Mouse (Mus musculus): Measurements from ENCODE around the gene Tnrc6b.
A peak's percentile ranks its signal among the peaks of the same experiment; 100 is the strongest.

Gene Tnrc6b

DNA sequence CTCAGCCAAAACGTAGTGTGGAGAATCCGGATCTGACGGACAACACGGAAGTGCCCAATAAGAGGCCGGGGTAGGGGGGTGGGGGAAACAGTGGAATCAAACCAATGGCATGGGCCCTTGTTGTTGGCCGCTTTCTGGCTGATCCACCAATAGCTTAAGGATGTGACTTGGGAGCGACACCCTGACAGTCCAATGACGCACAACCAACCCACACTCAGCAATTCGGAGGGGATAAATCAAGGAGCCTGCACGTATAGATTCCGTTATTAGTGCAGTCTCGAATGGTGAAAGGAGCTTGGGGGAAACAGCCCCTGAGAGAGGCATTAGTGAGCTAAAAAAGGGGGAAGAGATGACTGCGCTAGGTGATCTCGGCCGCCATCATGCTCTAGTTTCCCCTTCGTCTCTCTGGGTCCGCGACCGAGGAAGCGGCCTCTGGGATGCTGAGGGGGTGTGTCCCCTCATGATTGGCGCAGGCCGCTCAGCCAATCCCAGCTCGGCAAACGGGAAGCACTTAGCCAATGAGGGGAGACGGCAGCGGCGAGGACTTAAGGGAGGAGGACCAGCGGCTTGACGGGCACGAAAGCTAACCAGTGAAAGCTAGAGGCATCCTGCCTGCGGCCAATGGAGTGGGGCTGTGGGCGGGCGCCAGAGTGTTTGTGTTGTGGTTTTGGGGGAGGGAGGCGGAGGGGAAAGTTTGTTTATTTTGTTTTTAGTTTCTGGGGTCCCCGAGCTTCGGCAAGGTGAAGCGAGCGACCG lies at the start of gene Tnrc6b:
Tnrc6b (plus strand) TSS at position 706 of the 756 bp plus-strand sequence.
- no peaks in the 10 kb centered on the region; the same call in 1 of the 2 replicates for H3K27me3 ChIP-seq (ENCODE audit: control insufficient read depth, insufficient read depth, low read length, poor library complexity, severe bottlenecking)
- peak; percentile 99 for DNase-seq (ENCODE audit: low read depth, low spot score)
- H3K36me3 ChIP-seq (ENCODE audit: control insufficient read depth, insufficient read depth, low read length, poor library complexity, severe bottlenecking), result 0 out of 2 replicates have a peak, but pooled peaks cover 2% of the 10 kb centered on the region

DNA sequence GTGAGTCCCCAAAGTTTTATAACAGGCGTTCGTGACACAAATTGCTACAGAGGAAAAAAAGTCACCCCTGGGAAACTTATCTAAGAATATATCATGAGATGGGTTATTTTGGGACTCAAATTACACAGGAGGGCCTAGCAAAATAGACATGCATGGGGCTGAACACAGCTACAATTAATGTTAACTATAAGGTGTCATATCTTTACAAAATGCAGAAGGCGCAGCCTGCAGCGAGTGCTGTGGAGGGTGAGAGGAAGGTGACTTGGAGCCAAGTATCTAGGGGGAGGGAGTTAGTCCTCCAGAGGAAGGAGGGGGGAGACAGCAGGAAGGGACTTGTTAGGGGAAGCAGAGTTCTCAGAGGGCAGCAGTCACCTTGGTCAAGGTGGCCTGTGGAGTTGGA lies 46.7 kb upstream of the Tnrc6b start:
- Histone ChIP-seq H3K27me3 (ENCODE audit: control insufficient read depth, insufficient read depth, low read length, poor library complexity, severe bottlenecking) (no peaks in the 10 kb centered on the region), H3K36me3 (ENCODE audit: control insufficient read depth, insufficient read depth, low read length, poor library complexity, severe bottlenecking) (no peaks in the 10 kb centered on the region)
- DNase-seq (ENCODE audit: low read depth, low spot score), result no peak

DNA sequence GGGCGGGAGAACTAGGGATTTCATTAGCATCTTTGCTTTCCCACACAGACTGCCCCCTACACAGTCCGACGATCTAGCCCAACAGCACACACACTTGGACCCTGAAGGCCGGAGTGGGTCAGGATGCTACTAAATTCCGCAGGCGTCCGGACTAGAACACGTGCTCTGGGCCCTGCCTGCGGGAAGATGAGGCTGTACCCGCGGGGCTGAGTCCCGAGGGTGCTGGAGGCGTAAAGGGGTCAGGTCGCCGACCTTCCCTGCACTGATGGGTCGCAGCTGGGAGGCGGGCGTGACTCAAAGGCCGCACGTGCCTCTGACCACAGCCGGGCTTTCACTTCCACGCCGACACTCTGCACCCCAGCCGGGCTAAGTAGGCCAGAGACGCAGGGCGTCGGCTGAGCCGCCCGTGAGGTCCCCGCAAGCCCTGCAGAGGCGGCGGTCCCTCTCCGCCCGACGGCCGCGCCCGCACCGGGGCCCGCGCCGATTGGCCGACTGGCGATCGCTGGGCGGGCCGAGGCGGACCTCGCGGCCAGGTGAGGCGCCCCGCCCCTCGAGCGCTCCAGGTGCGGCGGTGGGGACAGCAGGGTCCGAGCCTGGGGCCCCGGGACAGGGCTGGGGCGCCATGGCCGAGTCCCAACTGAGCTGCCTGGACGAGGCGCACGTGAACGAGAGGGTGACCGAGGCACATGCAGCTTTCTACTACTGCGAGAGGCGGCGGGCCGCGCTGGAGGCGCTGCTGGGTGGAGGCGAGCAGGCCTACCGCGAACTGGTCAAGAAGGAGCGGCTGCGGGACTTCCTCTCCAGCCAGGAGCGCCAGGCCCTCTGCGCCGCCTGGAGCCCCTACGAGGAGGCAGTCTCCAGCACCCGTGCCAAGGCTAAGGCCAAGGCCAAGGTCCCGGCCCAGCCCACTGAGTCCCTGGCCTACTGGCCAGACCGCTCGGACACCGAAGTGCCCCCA lies 39.5 kb upstream of the Tnrc6b start, which contains the start of gene Fam83f:
Fam83f (plus strand) TSS at position 553 of the 958 bp plus-strand sequence.
- no peaks in the 10 kb centered on the region for H3K27me3 ChIP-seq (ENCODE audit: control insufficient read depth, insufficient read depth, low read length, poor library complexity, severe bottlenecking)
- no peaks in the 10 kb centered on the region for H3K36me3 ChIP-seq (ENCODE audit: control insufficient read depth, insufficient read depth, low read length, poor library complexity, severe bottlenecking)
- DNase-seq (ENCODE audit: low read depth, low spot score), result peak; percentile 87

DNA sequence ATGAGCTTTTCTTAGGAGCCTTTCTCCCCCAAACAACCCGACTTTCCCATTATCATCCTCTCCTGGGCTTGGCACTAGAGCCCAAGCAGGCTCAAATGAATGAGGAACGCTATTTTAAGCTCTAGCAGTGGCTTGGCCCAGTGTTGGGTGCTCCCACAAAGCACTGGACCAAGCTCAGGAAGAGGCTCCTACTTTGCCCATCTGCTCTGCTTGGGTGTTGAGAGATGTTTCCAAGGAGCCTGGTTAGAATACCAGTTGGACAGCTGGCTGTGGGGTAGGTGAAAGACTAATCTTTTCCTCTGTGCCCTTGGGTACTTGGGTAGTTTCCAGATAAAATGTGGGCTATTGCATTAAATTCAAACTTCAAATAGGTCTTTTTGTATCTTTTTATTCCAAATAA lies 38.3 kb upstream of the Tnrc6b start:
- Histone ChIP-seq H3K36me3 (ENCODE audit: control insufficient read depth, insufficient read depth, low read length, poor library complexity, severe bottlenecking) (no peaks in the 10 kb centered on the region), H3K27me3 (ENCODE audit: control insufficient read depth, insufficient read depth, low read length, poor library complexity, severe bottlenecking) (no peaks in the 10 kb centered on the region)
- DNase-seq (ENCODE audit: low read depth, low spot score), result no peak

DNA sequence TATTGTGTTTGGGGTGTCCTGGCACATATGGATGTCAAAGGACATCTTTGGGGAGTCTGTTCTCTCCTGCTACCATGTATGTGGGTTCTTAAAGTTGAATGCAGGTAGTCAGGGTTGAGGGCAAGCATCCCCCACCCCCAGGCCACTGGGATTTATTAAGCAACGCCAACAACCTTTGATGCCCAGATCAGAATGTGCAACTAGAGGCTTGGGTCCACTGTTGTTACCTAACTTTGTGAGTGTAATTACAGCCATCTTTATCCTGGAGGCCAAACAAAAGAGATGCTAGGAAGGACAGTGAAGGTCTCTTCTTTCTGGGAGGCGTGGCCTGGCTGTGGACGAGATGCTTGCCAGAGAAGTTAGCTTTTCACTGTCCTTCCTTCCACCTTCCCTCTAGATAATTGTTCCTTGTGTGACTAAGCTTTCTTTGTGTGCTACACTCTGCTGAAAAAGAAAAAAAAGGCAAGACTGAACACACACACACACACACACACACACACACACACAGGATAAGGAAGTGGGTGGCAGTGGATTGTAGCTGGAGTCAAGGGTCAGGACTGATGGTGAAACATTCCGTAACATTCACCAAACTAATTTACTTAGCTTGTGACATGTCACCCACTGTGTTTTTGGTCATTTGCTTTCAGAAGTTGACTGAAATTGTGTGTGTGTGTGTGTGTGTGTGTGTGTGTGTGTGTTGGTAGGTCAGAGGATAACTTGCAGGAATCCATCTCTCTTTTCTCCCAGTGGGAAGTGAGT lies 37.6 kb upstream of the Tnrc6b start:
- no peaks in the 10 kb centered on the region for H3K36me3 ChIP-seq (ENCODE audit: control insufficient read depth, insufficient read depth, low read length, poor library complexity, severe bottlenecking)
- H3K27me3 ChIP-seq (ENCODE audit: control insufficient read depth, insufficient read depth, low read length, poor library complexity, severe bottlenecking), result no peaks in the 10 kb centered on the region
- DNase-seq (ENCODE audit: low read depth, low spot score), result no peak

DNA sequence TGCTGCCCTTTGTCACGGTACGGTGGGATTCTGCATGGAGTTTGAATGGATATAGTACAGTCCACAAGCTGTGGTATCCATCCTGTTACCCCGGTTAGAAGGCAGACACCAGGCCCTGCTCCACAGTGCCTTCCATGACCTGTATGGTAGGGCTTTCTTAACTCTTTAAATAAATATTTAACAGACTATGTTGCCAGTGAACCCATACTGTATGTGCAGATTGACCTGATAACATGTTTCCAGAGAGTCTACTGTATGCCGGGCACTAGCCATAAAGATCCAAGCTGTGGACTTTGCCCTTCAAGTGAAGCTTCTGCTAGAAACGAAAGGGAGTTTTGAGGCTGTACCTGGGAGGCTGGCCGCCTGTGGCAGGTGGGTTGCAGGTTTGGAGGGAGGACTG lies 36.4 kb upstream of the Tnrc6b start:
- Histone ChIP-seq H3K27me3 (ENCODE audit: control insufficient read depth, insufficient read depth, low read length, poor library complexity, severe bottlenecking) (no peaks in the 10 kb centered on the region), H3K36me3 (ENCODE audit: control insufficient read depth, insufficient read depth, low read length, poor library complexity, severe bottlenecking) (no peaks in the 10 kb centered on the region)
- DNase-seq (ENCODE audit: low read depth, low spot score), result no peak

DNA sequence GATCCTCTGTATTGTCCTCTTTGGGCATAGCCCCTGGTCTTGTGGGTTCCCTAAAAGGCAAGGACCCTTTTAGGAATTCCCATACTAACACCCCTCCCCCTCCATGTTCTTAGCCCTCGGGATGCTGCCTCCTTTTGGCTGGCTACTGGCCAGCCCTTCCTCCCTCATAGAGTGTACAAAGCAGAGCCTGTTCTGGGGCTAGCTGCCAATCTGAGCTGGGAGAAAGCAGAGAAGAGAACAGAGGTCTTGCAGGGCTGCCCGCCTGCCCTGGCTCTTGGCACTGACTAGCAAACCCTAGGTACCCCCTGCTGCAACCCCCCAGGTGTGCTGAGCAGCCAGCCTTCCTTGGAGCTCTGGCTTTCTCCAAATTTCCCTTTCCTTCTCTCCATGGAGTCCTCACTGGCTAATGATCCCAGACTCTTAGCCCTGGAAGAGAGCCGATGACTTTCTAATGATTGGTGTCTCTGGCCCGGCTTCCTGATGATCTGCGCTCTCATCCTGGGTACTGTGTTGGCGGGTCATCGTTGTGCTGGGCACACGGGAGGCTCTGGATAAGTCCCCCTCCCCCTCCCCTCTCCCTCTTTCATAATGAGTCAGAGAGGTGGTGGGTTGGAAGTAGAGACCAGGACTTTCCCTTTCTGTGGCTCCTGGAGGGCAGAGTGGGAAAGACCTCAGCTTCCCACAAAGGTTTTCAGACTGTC lies 31.4 kb upstream of the Tnrc6b start:
- DNase-seq (ENCODE audit: low read depth, low spot score), result no peak
- Histone ChIP-seq H3K36me3 (ENCODE audit: control insufficient read depth, insufficient read depth, low read length, poor library complexity, severe bottlenecking) (no peaks in the 10 kb centered on the region), H3K27me3 (ENCODE audit: control insufficient read depth, insufficient read depth, low read length, poor library complexity, severe bottlenecking) (no peaks in the 10 kb centered on the region)

DNA sequence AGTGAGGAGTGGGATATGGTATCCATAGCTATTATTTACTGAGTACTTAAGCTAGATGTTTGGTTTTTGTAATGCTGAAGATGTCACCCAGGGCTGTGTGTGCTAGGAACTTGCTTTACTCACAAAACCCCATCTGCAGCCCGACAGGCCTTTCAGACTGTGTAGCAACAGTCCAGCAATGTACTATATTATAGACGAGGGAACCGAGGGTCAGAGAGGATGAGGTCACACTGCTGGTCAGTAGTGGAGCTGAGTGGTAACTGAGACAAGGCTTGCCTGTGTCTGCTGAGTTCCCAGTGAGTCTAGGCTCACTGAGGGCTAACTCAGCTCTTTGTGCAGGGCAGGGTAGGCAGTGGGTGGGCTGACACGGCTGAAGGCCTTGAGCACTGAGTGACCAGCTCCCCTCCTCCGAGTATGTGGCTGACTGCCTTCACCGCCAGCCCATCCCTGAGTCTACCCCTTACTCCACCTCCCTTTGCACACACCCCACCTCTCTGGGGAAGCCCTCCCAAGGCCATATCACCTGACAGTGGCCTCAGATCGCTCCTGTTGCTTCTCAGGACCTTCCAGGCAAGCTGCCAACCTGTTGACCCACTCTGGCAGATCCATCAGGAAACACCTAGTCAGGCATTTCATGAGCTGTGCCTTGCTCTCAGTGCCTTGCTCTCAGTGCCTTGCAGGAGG lies 30.6 kb upstream of the Tnrc6b start:
- Histone ChIP-seq H3K27me3 (ENCODE audit: control insufficient read depth, insufficient read depth, low read length, poor library complexity, severe bottlenecking) (no peaks in the 10 kb centered on the region), H3K36me3 (ENCODE audit: control insufficient read depth, insufficient read depth, low read length, poor library complexity, severe bottlenecking) (no peaks in the 10 kb centered on the region)
- no peak for DNase-seq (ENCODE audit: low read depth, low spot score)

DNA sequence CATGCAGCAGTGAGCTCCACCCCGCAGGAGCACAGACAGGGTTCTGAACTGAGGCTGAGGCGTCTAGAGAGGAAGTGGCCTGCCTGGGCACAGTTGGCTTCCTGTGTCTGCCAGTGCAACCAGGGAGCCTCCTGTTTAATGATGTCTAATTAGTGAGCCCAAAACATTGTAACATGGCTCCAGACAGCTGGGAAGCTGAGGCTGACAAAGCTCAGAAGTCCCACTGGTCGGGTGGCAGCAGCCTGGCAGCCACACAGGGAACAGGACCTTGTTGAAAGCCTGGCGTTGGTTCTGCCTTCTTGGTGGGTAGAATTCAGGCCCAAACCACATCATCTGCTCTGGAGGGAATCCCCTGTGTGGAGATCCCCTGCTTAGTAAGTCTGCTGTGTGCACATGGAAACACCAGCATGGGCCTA lies 29.6 kb upstream of the Tnrc6b start:
- H3K36me3 ChIP-seq (ENCODE audit: control insufficient read depth, insufficient read depth, low read length, poor library complexity, severe bottlenecking), result no peaks in the 10 kb centered on the region
- no peaks in the 10 kb centered on the region for H3K27me3 ChIP-seq (ENCODE audit: control insufficient read depth, insufficient read depth, low read length, poor library complexity, severe bottlenecking)
- DNase-seq (ENCODE audit: low read depth, low spot score), result peak; percentile 72

DNA sequence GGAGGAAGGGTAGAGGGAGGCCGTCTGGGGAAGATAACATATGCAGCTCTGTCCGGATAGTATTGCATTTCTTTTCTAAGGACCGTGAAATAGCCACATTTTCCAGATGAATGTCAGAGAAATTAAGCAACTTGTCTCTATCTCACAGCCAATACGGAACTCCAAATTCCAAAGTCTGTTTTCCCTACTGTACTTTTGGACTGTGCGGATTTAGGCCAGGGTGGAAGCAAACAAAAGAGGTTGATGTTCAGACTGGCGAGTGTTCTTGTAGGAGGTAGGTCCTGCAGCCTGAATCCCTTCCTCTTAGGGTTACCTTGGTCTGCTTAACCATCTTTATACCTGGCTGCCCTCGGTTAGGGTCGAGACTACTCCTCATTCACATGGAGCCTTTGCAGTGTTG lies 28.8 kb upstream of the Tnrc6b start:
- DNase-seq (ENCODE audit: low read depth, low spot score), result no peak
- Histone ChIP-seq H3K36me3 (ENCODE audit: control insufficient read depth, insufficient read depth, low read length, poor library complexity, severe bottlenecking) (no peaks in the 10 kb centered on the region), H3K27me3 (ENCODE audit: control insufficient read depth, insufficient read depth, low read length, poor library complexity, severe bottlenecking) (no peaks in the 10 kb centered on the region)

DNA sequence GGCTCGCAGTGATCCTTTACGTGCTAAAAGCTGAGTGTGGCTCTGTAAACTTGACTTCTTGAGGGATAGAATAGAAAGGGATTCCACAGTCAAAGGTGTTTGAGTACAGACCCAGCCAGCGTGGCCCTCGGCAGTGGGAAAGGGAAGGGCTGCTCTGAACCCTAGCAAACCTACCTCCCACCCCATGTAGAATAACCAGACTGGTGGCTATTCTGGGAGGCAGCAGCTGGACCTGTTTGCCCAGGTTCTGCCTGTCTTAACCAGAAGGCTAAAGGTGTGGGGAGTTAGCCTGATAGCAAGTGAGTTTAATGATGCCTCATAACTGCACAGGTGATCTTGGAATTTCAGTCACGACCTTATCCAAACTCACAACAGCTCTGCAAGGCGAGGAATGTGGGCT lies 28.0 kb upstream of the Tnrc6b start:
- Histone ChIP-seq H3K27me3 (ENCODE audit: control insufficient read depth, insufficient read depth, low read length, poor library complexity, severe bottlenecking) (no peaks in the 10 kb centered on the region), H3K36me3 (ENCODE audit: control insufficient read depth, insufficient read depth, low read length, poor library complexity, severe bottlenecking) (no peaks in the 10 kb centered on the region)
- no peak for DNase-seq (ENCODE audit: low read depth, low spot score)

DNA sequence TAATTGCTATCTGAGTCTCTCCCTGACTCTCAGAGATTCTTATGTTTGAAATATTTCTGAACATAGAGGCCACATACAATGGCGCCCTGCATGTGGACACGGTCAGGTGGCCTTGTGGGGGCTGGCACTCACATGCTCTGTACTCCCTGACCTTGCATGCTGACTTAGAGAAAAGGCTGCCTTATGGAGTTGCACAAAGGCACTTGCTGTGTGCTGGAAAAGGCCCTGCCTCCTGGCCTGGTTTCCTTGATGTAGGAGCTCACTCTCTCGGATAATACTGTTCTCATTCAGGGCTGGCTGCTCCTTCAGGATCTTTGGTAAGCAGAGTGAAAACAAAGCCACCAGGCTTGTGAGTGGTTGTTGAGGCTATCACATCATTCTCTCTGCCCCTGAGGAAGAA lies 27.1 kb upstream of the Tnrc6b start:
- Histone ChIP-seq H3K27me3 (ENCODE audit: control insufficient read depth, insufficient read depth, low read length, poor library complexity, severe bottlenecking) (no peaks in the 10 kb centered on the region), H3K36me3 (ENCODE audit: control insufficient read depth, insufficient read depth, low read length, poor library complexity, severe bottlenecking) (no peaks in the 10 kb centered on the region)
- DNase-seq (ENCODE audit: low read depth, low spot score), result no peak

DNA sequence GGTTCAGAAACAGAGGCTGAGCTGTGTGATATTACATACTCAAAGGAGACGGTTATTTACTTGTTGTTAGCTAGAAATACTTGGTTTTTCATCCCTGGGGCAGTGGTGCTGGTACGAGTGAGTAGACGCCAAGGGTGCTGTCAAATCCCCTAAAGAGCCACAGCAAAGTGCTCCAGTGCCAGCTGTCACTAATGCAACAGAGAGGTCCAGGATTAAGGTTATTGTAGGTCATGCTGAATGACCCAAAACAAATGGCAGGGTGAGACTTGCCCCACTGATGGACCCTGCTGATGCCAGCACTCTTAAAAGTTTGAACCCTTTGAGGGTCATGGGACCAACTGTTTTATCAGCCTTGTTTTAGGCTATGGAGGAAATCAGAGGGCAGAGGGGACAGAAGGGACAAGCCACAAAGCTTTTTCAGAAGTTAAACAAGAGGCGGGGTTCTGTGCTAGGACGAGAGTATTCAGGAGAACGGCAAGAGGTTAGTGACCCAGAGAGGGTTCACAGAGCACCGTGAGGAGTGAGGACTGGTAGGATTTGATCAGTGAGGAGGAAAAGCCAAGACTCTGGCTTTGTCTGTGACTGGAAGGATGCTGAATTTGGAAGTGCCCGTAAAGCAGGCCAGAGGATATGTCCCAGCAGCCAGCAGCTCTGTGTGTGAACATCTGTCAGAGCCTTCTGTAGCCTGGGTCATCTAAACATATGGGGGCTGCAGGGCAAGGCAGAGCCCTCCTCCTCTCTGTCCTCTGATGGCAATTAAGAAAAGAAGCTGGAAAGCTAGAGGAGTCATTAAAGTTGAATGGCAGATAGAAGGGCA lies 26.1 kb upstream of the Tnrc6b start:
- Histone ChIP-seq H3K27me3 (ENCODE audit: control insufficient read depth, insufficient read depth, low read length, poor library complexity, severe bottlenecking) (no peaks in the 10 kb centered on the region), H3K36me3 (ENCODE audit: control insufficient read depth, insufficient read depth, low read length, poor library complexity, severe bottlenecking) (no peaks in the 10 kb centered on the region)
- DNase-seq (ENCODE audit: low read depth, low spot score), result no peak

Measured in splenic B cell, adult 2 months (primary cell).